Mouse (Mus musculus): ENCODE data around the gene Gcsam. TPM values are rescaled to one million over a fixed set of nuclear protein-coding genes. Genes with fewer than 3 reads are reported as not detected.

Gene Gcsam
- polyA plus RNA-seq, 1 experiment from 2014 or later, result 0.35 TPM

DNA sequence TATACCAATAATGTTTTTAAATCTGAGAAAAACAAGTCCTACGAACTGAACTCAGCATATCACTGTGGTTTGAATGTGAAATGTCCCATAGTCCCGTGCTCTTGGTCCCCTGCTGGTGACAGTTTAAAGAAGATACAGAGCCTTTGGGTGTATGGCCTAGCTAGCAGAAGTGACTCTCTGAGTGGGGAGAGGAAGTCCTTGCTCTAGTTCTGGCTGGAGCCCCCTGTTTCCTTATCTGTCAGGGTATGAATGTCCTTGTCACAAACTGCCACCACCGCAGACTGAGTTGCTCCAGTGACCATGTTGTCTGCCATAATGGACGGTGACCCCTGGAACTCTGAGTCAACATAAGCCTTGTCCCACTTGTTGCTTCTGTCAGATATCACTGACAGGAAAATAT lies 13.1 kb downstream of the Gcsam start:
- H3K4me2 ChIP-seq, result no peak overlapping the region
- H3K27ac ChIP-seq, result no peak overlapping the region
- 52% methylated on average over 4 of the region's 4 CpGs for WGBS
- H3K4me1 ChIP-seq (replicated peaks), result peaks cover 10% of the 10 kb centered on the region; the same call in 1 of the 2 replicates
- no peak overlapping the region for H3K9ac ChIP-seq
- H3K36me3 ChIP-seq, result no peaks in the 10 kb centered on the region
- ATAC-seq (replicated peaks; ENCODE audit: insufficient number of reproducible peaks, insufficient read depth, low FRiP score, low read depth), result no peak
- no peaks in the 10 kb centered on the region for H3K9me3 ChIP-seq (replicated peaks)
- no peaks in the 10 kb centered on the region for H3K27me3 ChIP-seq
- no peak overlapping the region for H3K4me3 ChIP-seq

DNA sequence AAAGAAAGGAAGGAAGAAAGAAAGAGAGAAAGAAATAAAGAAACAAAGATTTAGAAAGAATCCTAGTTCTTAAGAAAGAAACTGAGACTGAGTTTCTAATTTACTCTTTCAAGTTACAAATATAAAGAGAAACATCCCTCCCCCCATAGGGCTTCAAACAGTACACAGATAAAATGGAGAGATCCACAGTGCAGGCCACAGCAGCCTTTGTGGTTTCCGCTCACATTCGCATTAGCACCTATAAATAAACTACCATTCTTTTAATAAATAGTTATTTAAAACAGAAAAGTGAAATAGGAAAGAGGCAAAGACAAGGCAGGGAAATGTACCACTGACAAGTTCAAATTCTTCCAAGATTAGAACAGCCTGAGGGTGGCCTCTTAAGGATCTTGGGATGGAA lies 14.6 kb downstream of the Gcsam start:
- Histone ChIP-seq H3K4me1 (replicated peaks) (peaks cover 8% of the 10 kb centered on the region; the same call in 1 of the 2 replicates), H3K27ac (no peak overlapping the region), H3K9ac (no peak overlapping the region), H3K36me3 (no peaks in the 10 kb centered on the region), H3K27me3 (no peaks in the 10 kb centered on the region), H3K4me3 (no peak overlapping the region), H3K4me2 (no peak overlapping the region), H3K9me3 (replicated peaks) (no peaks in the 10 kb centered on the region)
- WGBS, result 55% methylated on average over 2 of the region's 2 CpGs
- no peak for ATAC-seq (replicated peaks; ENCODE audit: insufficient number of reproducible peaks, insufficient read depth, low FRiP score, low read depth)

DNA sequence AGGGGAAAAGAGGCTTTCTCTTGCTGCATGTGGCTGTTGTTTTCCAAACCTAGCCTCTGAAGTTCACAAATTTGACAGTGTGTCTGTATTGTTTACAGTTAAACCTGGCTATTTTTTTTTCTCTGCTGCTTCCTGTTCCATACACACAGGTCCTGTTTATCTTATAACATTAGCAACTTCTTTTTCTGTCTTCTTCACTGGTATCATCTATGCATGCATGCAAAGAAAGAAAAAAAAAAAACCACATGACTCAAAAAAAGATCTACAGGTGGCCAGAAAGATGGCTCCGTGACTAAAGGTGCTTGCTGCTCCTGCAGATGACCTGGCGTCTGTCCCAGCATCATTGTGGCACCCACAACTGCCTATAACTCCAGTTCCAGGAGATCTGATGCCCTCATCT lies 15.2 kb downstream of the Gcsam start:
- Histone ChIP-seq H3K9me3 (replicated peaks) (no peaks in the 10 kb centered on the region), H3K36me3 (no peaks in the 10 kb centered on the region), H3K4me3 (no peak overlapping the region), H3K9ac (no peak overlapping the region), H3K4me1 (replicated peaks) (0 out of 2 replicates have a peak, but pooled peaks cover 4% of the 10 kb centered on the region), H3K4me2 (no peak overlapping the region), H3K27me3 (no peaks in the 10 kb centered on the region), H3K27ac (no peak overlapping the region)
- no peak for ATAC-seq (replicated peaks; ENCODE audit: insufficient number of reproducible peaks, insufficient read depth, low FRiP score, low read depth)
- WGBS, result 66% methylated on average over 2 of the region's 2 CpGs

DNA sequence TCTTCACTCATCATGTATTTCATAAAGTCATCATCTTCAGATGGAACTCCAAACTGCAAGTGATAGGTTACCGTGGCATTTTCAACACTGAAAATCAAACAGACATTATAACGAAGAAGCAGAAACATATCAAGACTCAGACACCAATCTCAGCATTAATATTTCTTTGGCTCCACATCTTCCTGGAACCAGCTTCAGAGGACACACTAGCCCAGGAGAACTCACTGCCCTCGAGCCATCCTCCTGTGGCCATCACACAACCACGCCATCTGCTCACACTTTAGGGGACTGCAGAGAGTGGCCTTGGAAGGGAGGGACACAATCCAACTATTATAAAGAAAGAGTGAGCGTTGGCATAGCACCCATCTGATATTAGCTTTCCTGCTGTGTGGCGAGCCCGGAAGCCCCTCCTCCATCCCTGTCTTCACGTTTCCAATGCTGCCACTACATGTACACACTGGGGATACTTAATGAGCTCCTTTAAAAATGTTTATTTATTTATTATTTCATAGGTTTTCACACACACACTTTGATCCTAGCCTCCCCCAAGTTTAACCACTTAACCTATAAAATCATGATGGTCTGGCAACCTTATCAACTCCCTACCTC lies 19.4 kb downstream of the Gcsam start:
- Histone ChIP-seq H3K4me2 (no peak overlapping the region), H3K27me3 (no peaks in the 10 kb centered on the region), H3K4me1 (replicated peaks) (0 out of 2 replicates have a peak, but pooled peaks cover 4% of the 10 kb centered on the region), H3K36me3 (no peaks in the 10 kb centered on the region), H3K27ac (no peak overlapping the region), H3K9ac (no peak overlapping the region), H3K4me3 (no peak overlapping the region), H3K9me3 (replicated peaks) (no peaks in the 10 kb centered on the region)
- no peak for ATAC-seq (replicated peaks; ENCODE audit: insufficient number of reproducible peaks, insufficient read depth, low FRiP score, low read depth)
- 64% methylated on average over 8 of the region's 8 CpGs for WGBS

DNA sequence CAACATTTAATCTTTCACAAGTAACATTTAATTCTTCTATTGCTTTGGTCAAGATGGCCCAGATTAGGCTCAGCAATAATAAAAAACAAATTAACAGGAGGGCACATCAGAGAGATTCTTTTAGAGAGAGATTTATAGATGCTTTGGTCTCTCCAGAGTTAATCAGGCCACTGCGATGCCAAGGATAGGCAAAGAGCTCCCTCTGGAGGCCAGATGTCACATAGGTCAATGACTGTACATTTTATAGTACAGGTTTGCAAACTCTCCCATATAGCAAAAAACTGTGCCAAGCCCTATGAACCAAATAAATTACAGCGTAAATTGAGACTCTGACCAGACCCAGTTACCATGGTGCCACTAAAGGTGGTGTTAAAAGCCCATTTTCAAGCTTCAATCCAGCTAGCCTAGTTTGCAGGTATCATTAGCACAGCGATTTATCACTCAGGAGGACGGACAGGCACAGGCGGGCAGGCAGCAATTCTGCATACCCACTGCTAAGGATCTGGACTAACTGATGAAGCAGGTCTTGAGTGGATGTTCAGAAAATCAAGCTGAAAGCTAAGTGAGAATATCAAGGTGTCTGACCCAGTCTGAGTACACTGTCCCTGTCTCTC lies 20.3 kb downstream of the Gcsam start:
- Histone ChIP-seq H3K27ac (no peak overlapping the region), H3K27me3 (no peaks in the 10 kb centered on the region), H3K36me3 (no peaks in the 10 kb centered on the region), H3K9ac (no peak overlapping the region), H3K4me3 (no peak overlapping the region), H3K4me1 (replicated peaks) (0 out of 2 replicates have a peak, but pooled peaks cover 4% of the 10 kb centered on the region), H3K4me2 (no peak overlapping the region), H3K9me3 (replicated peaks) (no peaks in the 10 kb centered on the region)
- no peak for ATAC-seq (replicated peaks; ENCODE audit: insufficient number of reproducible peaks, insufficient read depth, low FRiP score, low read depth)
- WGBS, result 53% methylated on average over 5 of the region's 5 CpGs

DNA sequence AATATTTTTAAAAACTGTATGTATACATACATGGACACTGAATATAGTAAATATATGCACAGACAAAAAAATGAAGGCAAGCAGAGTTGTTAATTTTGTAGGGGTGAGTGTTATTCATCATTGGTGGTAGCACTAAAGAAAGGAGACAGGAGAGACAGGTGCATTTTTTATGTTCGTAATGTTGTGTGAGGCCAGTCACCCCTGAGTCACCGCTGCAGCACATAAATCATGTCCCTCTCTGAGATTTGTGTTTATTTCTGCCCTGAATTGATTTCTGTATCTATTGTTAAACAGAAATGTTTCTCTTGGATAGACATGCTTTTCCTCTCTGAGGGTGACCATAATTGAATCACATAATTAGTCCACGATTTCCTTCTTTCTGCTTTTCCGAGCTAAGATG lies 22.2 kb downstream of the Gcsam start:
- no peak overlapping the region for H3K4me2 ChIP-seq
- H3K27me3 ChIP-seq, result no peaks in the 10 kb centered on the region
- 64% methylated on average over 4 of the region's 4 CpGs for WGBS
- no peak for ATAC-seq (replicated peaks; ENCODE audit: insufficient number of reproducible peaks, insufficient read depth, low FRiP score, low read depth)
- H3K27ac ChIP-seq, result no peak overlapping the region
- H3K36me3 ChIP-seq, result no peaks in the 10 kb centered on the region
- 0 out of 2 replicates have a peak, but pooled peaks cover 4% of the 10 kb centered on the region for H3K4me1 ChIP-seq (replicated peaks)
- H3K9ac ChIP-seq, result no peak overlapping the region
- no peaks in the 10 kb centered on the region for H3K9me3 ChIP-seq (replicated peaks)
- no peak overlapping the region for H3K4me3 ChIP-seq

DNA sequence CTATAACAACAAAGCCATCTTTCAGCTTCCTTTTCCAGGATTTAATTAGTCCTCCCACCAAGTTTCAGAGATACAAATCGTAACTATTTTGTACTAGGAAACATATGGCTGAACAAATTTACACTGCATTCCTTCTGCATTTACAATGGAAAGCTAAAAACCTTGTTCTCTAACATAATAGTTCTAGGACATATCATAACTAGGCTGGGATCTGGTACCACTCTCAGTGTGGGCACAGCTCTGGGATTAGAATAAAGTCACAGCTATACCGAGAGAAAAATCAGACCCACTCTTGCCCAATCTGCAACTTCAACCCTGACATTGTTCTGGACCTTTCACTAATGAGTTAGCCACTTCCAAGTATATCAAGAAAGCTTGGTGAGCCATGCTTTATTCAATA lies 25.6 kb downstream of the Gcsam start:
- Histone ChIP-seq H3K4me3 (no peak overlapping the region), H3K9ac (no peak overlapping the region), H3K27ac (no peak overlapping the region), H3K27me3 (no peaks in the 10 kb centered on the region), H3K4me1 (replicated peaks) (no peaks in the 10 kb centered on the region), H3K4me2 (no peak overlapping the region), H3K9me3 (replicated peaks) (no peaks in the 10 kb centered on the region), H3K36me3 (no peaks in the 10 kb centered on the region)
- 79% methylated on average over 2 of the region's 2 CpGs for WGBS
- no peak for ATAC-seq (replicated peaks; ENCODE audit: insufficient number of reproducible peaks, insufficient read depth, low FRiP score, low read depth)

DNA sequence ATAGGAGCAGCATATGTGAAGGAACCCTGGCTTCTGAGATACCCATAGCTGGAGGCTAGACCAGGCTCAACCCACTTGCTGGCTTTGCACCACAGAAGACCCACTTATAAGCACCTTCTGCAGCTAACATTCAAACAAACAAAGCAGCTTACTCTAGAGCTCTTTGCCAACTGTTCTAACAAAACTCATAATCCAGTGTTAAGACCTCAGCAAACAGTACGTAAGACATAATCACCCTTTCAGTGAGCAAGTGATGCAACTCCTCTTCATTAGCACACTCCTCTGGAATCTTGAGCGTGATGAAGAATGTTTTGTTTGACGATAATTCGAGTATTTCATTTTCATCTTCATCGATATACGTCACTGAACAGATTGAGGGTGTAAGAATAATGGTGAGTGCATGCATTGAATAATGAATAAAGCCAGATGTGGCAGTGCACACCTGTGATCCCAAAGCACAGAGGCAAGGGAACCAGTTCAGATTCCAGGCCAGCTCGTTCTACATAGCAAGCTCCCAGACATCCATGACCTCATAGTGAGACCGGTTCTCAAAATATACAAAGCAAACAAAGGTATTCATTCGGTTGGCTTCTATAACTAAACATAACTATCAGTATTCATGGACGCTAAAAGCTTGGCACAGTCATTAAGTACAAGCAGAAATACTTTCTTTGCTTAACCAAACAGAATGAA lies 30.0 kb downstream of the Gcsam start:
- no peak overlapping the region for H3K27ac ChIP-seq
- H3K36me3 ChIP-seq, result no peaks in the 10 kb centered on the region
- H3K9ac ChIP-seq, result no peak overlapping the region
- no peak overlapping the region for H3K4me2 ChIP-seq
- ATAC-seq (replicated peaks; ENCODE audit: insufficient number of reproducible peaks, insufficient read depth, low FRiP score, low read depth), result no peak
- WGBS, result 61% methylated on average over 10 of the region's 10 CpGs
- H3K4me3 ChIP-seq, result no peak overlapping the region
- no peaks in the 10 kb centered on the region for H3K9me3 ChIP-seq (replicated peaks)
- H3K27me3 ChIP-seq, result no peaks in the 10 kb centered on the region
- no peaks in the 10 kb centered on the region for H3K4me1 ChIP-seq (replicated peaks)

DNA sequence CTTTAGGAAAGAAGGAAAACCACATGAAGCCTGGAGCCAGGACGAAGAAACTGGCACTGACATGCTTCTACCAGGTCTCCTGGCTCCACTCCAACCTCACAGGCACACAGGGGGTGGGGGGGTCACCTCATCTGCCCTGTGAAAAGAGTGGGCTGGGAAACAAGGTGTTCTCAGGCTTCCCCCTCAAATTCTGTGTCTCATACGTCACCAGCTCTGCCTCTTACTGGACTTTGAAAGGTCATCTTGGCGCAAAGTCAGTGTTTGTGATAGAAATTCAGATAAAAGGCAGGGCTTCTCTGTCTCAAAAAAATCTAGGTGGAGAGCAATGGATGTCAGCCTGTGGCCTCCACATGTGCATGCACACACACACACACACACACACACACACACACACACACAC lies 31.1 kb downstream of the Gcsam start:
- Histone ChIP-seq H3K9ac (no peak overlapping the region), H3K4me1 (replicated peaks) (no peaks in the 10 kb centered on the region), H3K27ac (no peak overlapping the region), H3K36me3 (no peaks in the 10 kb centered on the region), H3K4me3 (no peak overlapping the region), H3K9me3 (replicated peaks) (no peaks in the 10 kb centered on the region), H3K4me2 (no peak overlapping the region), H3K27me3 (no peaks in the 10 kb centered on the region)
- WGBS, result 57% methylated on average over 3 of the region's 3 CpGs
- ATAC-seq (replicated peaks; ENCODE audit: insufficient number of reproducible peaks, insufficient read depth, low FRiP score, low read depth), result no peak

DNA sequence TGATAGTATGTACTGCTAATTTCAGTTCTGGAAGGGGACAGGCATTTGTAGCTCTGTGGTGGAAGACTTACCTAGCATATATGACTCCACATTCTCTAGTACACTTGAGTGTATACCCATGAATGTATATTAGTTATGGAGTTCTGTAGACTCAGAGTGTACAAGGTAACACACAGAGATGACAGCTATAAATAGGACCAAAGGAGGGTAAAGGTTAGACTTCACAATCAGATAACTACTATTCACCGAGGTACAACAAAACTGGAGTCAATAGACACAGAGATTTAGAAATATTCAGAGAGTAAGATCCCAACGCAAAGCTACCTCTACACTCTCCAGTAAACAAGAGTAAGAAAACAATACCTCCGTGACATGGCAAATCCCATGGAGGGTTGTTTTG lies 33.8 kb downstream of the Gcsam start:
- Histone ChIP-seq H3K4me3 (no peak overlapping the region), H3K4me1 (replicated peaks) (no peaks in the 10 kb centered on the region), H3K36me3 (no peaks in the 10 kb centered on the region), H3K9ac (no peak overlapping the region), H3K27me3 (no peaks in the 10 kb centered on the region), H3K9me3 (replicated peaks) (no peaks in the 10 kb centered on the region), H3K4me2 (no peak overlapping the region), H3K27ac (no peak overlapping the region)
- no peak for ATAC-seq (replicated peaks; ENCODE audit: insufficient number of reproducible peaks, insufficient read depth, low FRiP score, low read depth)
- 81% methylated on average over 3 of the region's 3 CpGs for WGBS

DNA sequence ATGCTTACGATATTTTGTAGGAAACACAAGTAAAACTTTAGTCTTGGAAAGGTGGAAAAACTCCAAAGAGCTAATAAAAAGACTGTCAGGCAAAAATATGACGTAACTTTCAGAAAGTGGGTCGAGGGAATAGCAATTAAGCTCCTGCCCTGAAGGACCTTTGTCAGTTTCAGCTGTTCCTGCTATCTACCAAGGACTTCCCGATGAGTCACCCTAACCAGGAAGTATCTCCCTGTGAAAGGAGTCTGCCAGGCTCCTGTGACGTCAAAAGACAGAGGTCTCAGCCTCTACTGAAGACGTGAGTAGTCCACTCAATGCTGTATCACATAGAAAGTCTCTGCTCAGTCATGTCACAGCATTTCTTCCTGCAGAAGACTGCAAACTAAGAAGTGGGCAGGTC lies 34.2 kb downstream of the Gcsam start:
- 44% methylated on average over 6 of the region's 6 CpGs for WGBS

More for the DNA sequence above, 34.2 kb downstream of the Gcsam start:
- Histone ChIP-seq H3K9ac (no peak overlapping the region), H3K4me1 (replicated peaks) (no peaks in the 10 kb centered on the region), H3K4me3 (no peak overlapping the region), H3K9me3 (replicated peaks) (no peaks in the 10 kb centered on the region), H3K4me2 (no peak overlapping the region), H3K36me3 (no peaks in the 10 kb centered on the region), H3K27me3 (no peaks in the 10 kb centered on the region), H3K27ac (no peak overlapping the region)
- peak; percentile 47; the same call in 1 of the 2 replicates for ATAC-seq (replicated peaks; ENCODE audit: insufficient number of reproducible peaks, insufficient read depth, low FRiP score, low read depth)
